Mouse (Mus musculus): ENCODE data around the gene Cul9.

DNA sequence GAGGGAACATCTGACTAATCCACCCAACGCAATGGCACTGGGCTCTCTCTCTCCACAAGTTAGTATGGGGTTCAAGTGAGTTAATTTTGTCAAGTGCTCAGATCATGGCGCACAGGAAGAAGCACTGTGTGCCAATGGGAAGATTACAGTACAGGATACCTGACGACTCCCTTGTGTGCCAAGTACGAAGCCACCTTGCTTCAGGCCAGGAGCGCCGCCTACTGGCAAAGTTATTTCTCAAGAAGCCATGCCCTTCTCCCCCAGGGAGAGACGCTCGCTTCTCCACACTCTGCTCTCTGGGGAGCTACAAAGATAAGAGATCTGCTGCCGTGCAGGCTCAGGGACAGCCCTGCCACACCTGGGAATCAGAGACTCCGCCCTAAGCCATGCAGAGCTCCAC, 88.4 kb downstream of the Cul9 start:
- TF ChIP-seq CTCF (IDR thresholded peaks at IDR 0.05; ENCODE audit: low read depth, low read length) (0 out of 2 replicates have a peak, but pooled peaks have one; percentile 29), GATA1 (IDR thresholded peaks at IDR 0.05; ENCODE audit: borderline replicate concordance, low read length) (no peak), POLR2AphosphoS5 (IDR thresholded peaks at IDR 0.05; ENCODE audit: insufficient replicate concordance, low read depth, low read length) (no peak)
